Mouse (Mus musculus) embryonic facial prominence, embryonic 10.5 days (tissue): Measurements from ENCODE around the gene Kpna7. TPM values are rescaled to one million over a fixed set of nuclear protein-coding genes. Genes with fewer than 3 reads are reported as not detected.
"Not testable (repeated sequence)": the region's sequence is repeated elsewhere in the genome, so short reads cannot be mapped to it uniquely, and the experiment has no call there.

Experiments
- DNase-seq: peaks from one replicate; pipeline ENCODE4 v3.0.0-alpha.2; 2017; ENCODE audit warnings: low spot score
- H3K27ac ChIP-seq: fragments of 300-500 bp; sonication (generic); replicated peaks from 2 replicates; pipeline ENCODE4 v1.5.1; 2016; ENCODE audit warnings: mild to moderate bottlenecking
- H3K27me3 ChIP-seq: fragments of 300-500 bp; sonication (generic); replicated peaks from 2 replicates; pipeline ENCODE4 v1.6.1; 2016; ENCODE audit warnings: low read depth, mild to moderate bottlenecking; ENCODE audit not compliant: poor library complexity, severe bottlenecking
- H3K36me3 ChIP-seq: fragments of 300-500 bp; sonication (generic); replicated peaks from 2 replicates; pipeline ENCODE4 v1.6.1; 2016; ENCODE audit warnings: mild to moderate bottlenecking, moderate library complexity
- H3K4me1 ChIP-seq: fragments of 300-500 bp; sonication (generic); 2 replicates; pipeline ENCODE4 v1.6.1; 2016
- H3K4me3 ChIP-seq: fragments of 300-500 bp; sonication (generic); 2 replicates; pipeline ENCODE4 v1.5.1; 2016; ENCODE audit warnings: mild to moderate bottlenecking, moderate library complexity
- H3K9me3 ChIP-seq: fragments of 300-500 bp; sonication (generic); 2 replicates; pipeline ENCODE4 v1.6.1; 2016; ENCODE audit warnings: mild to moderate bottlenecking
- WGBS: fragments of 180-500 bp; shearing (Covaris S2); methylation state at CpG from one replicate; pipeline ENCODE4 v1.1.7; 2016; 5-methylcytosine and 5-hydroxymethylcytosine counted together
- polyA plus RNA-seq: library from polyadenylated mRNA; unstranded; fragments of >200 nt; fragmentation: Nextera tagmentation; extraction: Ambion mirVana; gene quantifications from 2 replicates; pipeline ENCODE4 v1.2.1, GENCODE M21; 2016

The Kpna7 gene
- polyA plus RNA-seq, 1 experiment from 2014 or later: 0.06 TPM

- H3K36me3 ChIP-seq: no peaks in the 10 kb centered on the region
- no peaks in the 10 kb centered on the region for H3K4me1 ChIP-seq
- no peaks in the 10 kb centered on the region for H3K9me3 ChIP-seq
- no peak overlapping the region for H3K4me3 ChIP-seq
- no peak for DNase-seq
- H3K27ac ChIP-seq: no peak overlapping the region
- WGBS: 89% methylated on average over 7 of the region's 7 CpGs
- H3K27me3 ChIP-seq: no peaks in the 10 kb centered on the region
Observed at GRCm38 (mm10) chr5:145058722-145059121, 25.1 kb downstream of the Kpna7 start.

GRCm38 (mm10) chr5:145057907-145058306, 25.9 kb downstream of the Kpna7 start:
- Histone ChIP-seq H3K27ac (no peak overlapping the region), H3K36me3 (no peaks in the 10 kb centered on the region), H3K4me3 (no peak overlapping the region), H3K4me1 (no peaks in the 10 kb centered on the region), H3K9me3 (no peaks in the 10 kb centered on the region), H3K27me3 (no peaks in the 10 kb centered on the region)
- WGBS: 81% methylated on average over 8 of the region's 8 CpGs
- no peak for DNase-seq

DNA sequence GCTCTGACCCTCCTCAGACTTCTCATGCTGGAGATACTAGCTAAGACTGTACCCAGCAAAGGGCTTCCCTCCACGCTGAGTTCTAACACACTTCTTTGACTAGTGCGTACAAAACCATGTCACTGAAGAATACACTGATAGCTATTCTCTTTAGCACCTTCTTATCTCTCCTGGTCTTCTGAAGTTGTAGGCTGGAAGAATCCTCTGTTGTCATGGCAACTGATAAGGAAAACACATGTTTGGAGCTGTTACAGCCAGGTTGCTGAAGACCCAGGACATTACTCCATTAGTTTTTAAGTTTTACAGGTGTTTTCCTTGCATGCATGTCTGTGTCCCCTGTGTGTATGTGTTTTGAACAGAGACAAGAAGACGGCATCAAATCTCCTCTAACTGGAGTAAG, 29.6 kb downstream of the Kpna7 start:
- not testable (repeated sequence) for DNase-seq, H3K27me3 ChIP-seq, H3K27ac ChIP-seq, H3K36me3 ChIP-seq, H3K4me3 ChIP-seq, H3K9me3 ChIP-seq, H3K4me1 ChIP-seq
- 87% methylated on average over 3 of the region's 3 CpGs for WGBS

DNA sequence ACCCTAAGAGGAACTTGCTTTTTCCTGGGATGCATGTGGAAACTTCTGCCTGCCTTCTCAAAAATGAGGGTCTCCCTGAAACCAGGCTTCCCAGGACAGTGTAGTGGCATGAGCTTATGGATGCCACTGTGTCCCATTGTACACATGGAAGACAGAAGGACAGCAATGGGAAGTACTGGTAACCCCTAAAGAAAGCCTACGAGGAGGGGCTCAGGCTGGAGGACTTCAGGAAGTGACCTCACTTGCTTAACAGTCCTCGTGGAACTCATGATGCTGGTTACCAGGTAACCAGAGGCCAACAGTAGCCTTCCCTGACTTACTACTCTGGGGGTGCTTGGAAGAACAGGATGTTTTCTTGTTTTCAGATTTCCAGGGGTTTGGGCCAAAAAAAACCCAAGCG, 41.1 kb downstream of the Kpna7 start, which contains the start of gene 1700018F24Rik:
Gene 1700018F24Rik, plus strand, starts transcription at position 301 of the 400 bp plus-strand sequence.
- DNase-seq, H3K27ac ChIP-seq, H3K36me3 ChIP-seq, H3K9me3 ChIP-seq, H3K4me1 ChIP-seq, H3K4me3 ChIP-seq, H3K27me3 ChIP-seq: not testable (repeated sequence)
- WGBS: 76% methylated on average over 3 of the region's 3 CpGs

GRCm38 (mm10) chr5:145041628-145042027, 42.2 kb downstream of the Kpna7 start:
- Histone ChIP-seq H3K27ac (no peak overlapping the region), H3K36me3 (no peaks in the 10 kb centered on the region), H3K4me1 (no peaks in the 10 kb centered on the region), H3K4me3 (no peak overlapping the region), H3K27me3 (no peaks in the 10 kb centered on the region), H3K9me3 (no peaks in the 10 kb centered on the region)
- DNase-seq: peak; percentile 30
- 49% methylated on average over 4 of the region's 4 CpGs for WGBS

DNA sequence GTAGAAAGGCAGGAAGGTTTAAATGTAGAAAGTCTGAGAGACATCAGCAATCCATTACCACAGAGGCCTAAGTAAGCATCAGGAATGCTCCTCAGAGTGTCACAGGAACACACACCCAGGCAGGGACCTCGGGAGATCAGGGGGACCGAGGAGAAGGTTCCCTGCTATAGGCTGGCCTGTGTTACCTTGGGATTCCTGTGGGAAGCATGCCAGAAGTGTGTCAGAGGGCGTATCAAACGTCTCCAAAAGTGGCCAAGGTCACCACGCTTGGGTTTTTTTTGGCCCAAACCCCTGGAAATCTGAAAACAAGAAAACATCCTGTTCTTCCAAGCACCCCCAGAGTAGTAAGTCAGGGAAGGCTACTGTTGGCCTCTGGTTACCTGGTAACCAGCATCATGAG, 51.4 kb downstream of the Kpna7 start, which contains the start of gene Gm4871:
Gene Gm4871, minus strand, starts transcription at position 364 of the 400 bp plus-strand sequence.
- H3K27ac ChIP-seq, H3K4me1 ChIP-seq, H3K9me3 ChIP-seq, DNase-seq, H3K4me3 ChIP-seq, H3K36me3 ChIP-seq, H3K27me3 ChIP-seq: not testable (repeated sequence)
- WGBS: 71% methylated on average over 5 of the region's 5 CpGs

GRCm38 (mm10) chr5:145030476-145030875, 53.4 kb downstream of the Kpna7 start:
- H3K36me3 ChIP-seq, H3K27me3 ChIP-seq, H3K27ac ChIP-seq, H3K9me3 ChIP-seq, H3K4me3 ChIP-seq, DNase-seq, H3K4me1 ChIP-seq: not testable (repeated sequence)
- WGBS: 87% methylated on average over 1 of the region's 1 CpGs

GRCm38 (mm10) chr5:145020712-145021111, 63.1 kb downstream of the Kpna7 start:
- H3K9me3 ChIP-seq, H3K4me1 ChIP-seq, H3K36me3 ChIP-seq, DNase-seq, H3K27ac ChIP-seq, H3K4me3 ChIP-seq, H3K27me3 ChIP-seq: not testable (repeated sequence)
- WGBS: 86% methylated on average over 1 of the region's 1 CpGs

DNA sequence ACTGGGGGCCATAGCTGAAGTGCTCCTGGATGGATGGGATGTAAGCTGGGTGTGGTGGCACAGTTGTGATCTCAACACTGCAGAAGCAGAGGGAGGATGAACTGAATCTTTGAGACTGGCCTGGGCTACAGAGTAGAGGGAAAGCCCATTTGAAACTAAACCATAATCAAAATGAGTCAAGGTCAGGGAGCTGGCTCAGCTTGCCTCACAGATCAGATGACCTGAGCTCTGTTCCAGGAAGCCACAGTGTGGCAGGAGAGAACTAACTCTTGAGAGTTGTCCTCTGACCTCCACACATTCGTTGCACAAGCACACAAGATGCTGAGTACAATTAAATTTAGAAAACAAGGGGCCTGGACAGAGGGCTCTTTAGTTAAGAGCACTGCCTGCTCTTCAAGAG, 63.6 kb downstream of the Kpna7 start:
- not testable (repeated sequence) for H3K27me3 ChIP-seq, H3K4me3 ChIP-seq, H3K27ac ChIP-seq, H3K4me1 ChIP-seq, DNase-seq, H3K36me3 ChIP-seq, H3K9me3 ChIP-seq
- WGBS: 39% methylated on average over 1 of the region's 1 CpGs

DNA sequence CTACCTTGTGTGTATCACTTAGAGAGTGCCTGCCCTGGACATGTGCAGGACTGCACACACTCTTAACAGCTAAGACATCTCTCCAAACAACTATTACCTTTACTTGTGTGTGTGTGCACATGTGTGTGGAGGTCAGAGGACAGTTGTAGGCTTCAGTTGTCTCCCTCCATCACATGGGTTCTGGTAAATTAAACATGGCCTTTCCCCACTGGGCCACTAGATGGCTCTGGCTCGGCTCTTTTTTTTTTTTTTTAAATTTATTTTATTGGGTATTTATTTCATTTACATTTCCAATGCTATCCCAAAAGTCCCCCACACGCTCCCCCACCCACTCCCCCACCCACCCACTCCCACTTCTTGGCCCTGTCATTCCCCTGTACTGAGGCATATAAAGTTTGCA, 67.1 kb downstream of the Kpna7 start:
- H3K4me3 ChIP-seq, H3K4me1 ChIP-seq, H3K9me3 ChIP-seq, H3K27me3 ChIP-seq, H3K27ac ChIP-seq, DNase-seq, H3K36me3 ChIP-seq: not testable (repeated sequence)
- WGBS: 31% methylated on average over 2 of the region's 2 CpGs

- WGBS: 74% methylated on average over 1 of the region's 1 CpGs
- Histone ChIP-seq H3K27ac (no peak overlapping the region), H3K27me3 (no peaks in the 10 kb centered on the region), H3K4me3 (no peak overlapping the region), H3K4me1 (peaks cover 6% of the 10 kb centered on the region), H3K36me3 (no peaks in the 10 kb centered on the region), H3K9me3 (no peaks in the 10 kb centered on the region)
- DNase-seq: no peak
Observed at GRCm38 (mm10) chr5:145014278-145014677, 69.6 kb downstream of the Kpna7 start.

- WGBS: 91% methylated on average over 15 of the region's 15 CpGs
- Histone ChIP-seq H3K27me3 (no peaks in the 10 kb centered on the region), H3K36me3 (no peaks in the 10 kb centered on the region), H3K27ac (no peak overlapping the region), H3K4me1 (peaks cover 6% of the 10 kb centered on the region), H3K4me3 (no peak overlapping the region), H3K9me3 (no peaks in the 10 kb centered on the region)
- DNase-seq: no peak
Observed at GRCm38 (mm10) chr5:145008878-145009659, 74.8 kb downstream of the Kpna7 start.

GRCm38 (mm10) chr5:145005596-145005995, 78.2 kb downstream of the Kpna7 start:
- Histone ChIP-seq H3K36me3 (no peaks in the 10 kb centered on the region), H3K9me3 (no peaks in the 10 kb centered on the region), H3K4me3 (no peak overlapping the region), H3K4me1 (peaks cover 3% of the 10 kb centered on the region), H3K27me3 (no peaks in the 10 kb centered on the region), H3K27ac (no peak overlapping the region)
- no peak for DNase-seq
- WGBS: 88% methylated on average over 6 of the region's 6 CpGs
